Mouse (Mus musculus): ENCODE data around the gene Evx1. TPM values are rescaled to one million over a fixed set of nuclear protein-coding genes. Genes with fewer than 3 reads are reported as not detected.

Gene Evx1
- polyA plus RNA-seq (2012; fragmentation: generic; extraction: Trizol): not detected

DNA sequence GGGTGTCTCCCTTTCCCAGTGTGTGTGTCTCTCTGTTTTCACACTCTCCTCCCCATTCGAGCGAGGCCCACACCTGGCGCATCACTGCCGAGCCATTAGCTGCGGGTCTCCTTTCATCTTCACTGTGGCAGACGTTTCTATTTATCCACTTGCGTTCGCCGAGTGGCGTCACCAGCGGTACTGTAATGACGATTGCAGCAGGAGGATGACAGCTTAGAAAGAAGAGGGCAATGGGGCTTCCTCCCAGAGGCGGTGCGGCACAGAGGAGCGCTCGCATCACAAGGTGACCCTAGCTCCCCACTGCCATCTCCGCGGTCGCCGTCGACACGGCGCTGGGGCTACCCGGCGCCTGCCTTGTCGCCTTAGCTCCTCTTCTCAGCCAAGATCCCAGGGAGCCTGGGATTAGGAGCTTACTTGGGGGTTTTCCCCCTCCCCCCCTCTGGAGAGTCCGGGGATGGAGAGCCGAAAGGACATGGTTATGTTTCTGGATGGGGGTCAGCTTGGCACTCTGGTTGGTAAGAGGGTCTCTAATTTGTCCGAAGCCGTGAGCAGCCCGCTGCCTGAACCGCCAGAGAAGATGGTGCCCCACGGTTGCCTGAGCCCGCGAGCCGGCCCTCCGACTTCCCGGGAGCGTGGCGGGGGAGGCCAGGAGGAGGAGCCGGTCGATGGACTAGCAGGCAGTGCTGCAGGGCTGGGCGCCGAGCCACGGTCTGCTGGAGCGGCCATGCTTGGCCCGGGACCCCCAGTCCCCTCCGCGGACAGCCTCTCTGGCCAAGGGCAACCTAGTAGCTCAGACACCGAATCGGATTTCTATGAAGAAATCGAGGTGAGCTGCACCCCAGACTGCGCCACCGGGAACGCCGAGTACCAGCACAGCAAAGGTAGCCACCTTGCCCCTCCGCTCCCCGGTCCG, at the start of gene Evx1:
Evx1 (plus strand) TSS at position 108 of the 913 bp plus-strand sequence.

Other genes starting within 250 kb of the Evx1 start
- 1 to 10 TPM in 1 of 2 experiments, under 1 TPM in 1; 0.26 to 1.2 TPM for gene Hoxa1, start 155.2 kb upstream of the Evx1 start, polyA plus RNA-seq (2012; fragmentation: generic; extraction: Trizol)
- gene Hoxa2, start 148.7 kb upstream of the Evx1 start, polyA plus RNA-seq (2012; fragmentation: generic; extraction: Trizol): 10 to 100 TPM in 1 of 2 experiments, 1 to 10 TPM in 1; 5.0 to 20.2 TPM
- gene 5730596B20Rik, start 136.0 kb upstream of the Evx1 start, polyA plus RNA-seq (2012; fragmentation: generic; extraction: Trizol): under 1 TPM; 0.02 to 0.30 TPM
- 1 to 10 TPM; 3.0 to 4.6 TPM for gene Hoxa4, start 121.7 kb upstream of the Evx1 start, polyA plus RNA-seq (2012; fragmentation: generic; extraction: Trizol)
- 10 to 100 TPM in 1 of 2 experiments, 1 to 10 TPM in 1; 1.6 to 14.1 TPM for gene Hoxa5, start 108.9 kb upstream of the Evx1 start, polyA plus RNA-seq (2012; fragmentation: generic; extraction: Trizol)
- 1 to 10 TPM in 1 of 2 experiments, under 1 TPM in 1; 0.32 to 3.3 TPM for gene Hoxa6, start 104.8 kb upstream of the Evx1 start, polyA plus RNA-seq (2012; fragmentation: generic; extraction: Trizol)
- gene Hoxa3, start 100.2 kb upstream of the Evx1 start, polyA plus RNA-seq (2012; fragmentation: generic; extraction: Trizol): 1 to 10 TPM; 1.7 to 8.4 TPM
- 1 to 10 TPM in 1 of 2 experiments, not detected in 1; 1.0 TPM for gene Gm28308, start 100.2 kb upstream of the Evx1 start, polyA plus RNA-seq (2012; fragmentation: generic; extraction: Trizol)
- 10 to 100 TPM; 39.1 to 66.3 TPM for gene Hoxa7, start 91.6 kb upstream of the Evx1 start, polyA plus RNA-seq (2012; fragmentation: generic; extraction: Trizol)
- gene Hoxa9, start 82.4 kb upstream of the Evx1 start, polyA plus RNA-seq (2012; fragmentation: generic; extraction: Trizol): under 1 TPM; 0.01 to 0.37 TPM
- gene Hoxa10, start 72.6 kb upstream of the Evx1 start, polyA plus RNA-seq (2012; fragmentation: generic; extraction: Trizol): 1 to 10 TPM in 1 of 2 experiments, under 1 TPM in 1; 0.23 to 4.4 TPM
- gene Hoxa11, start 67.7 kb upstream of the Evx1 start, polyA plus RNA-seq (2012; fragmentation: generic; extraction: Trizol): not detected
- gene Hoxa13, start 52.6 kb upstream of the Evx1 start, polyA plus RNA-seq (2012; fragmentation: generic; extraction: Trizol): not detected

All from C3H10T1/2 (cell line).